ENCODE assay signal across 9 mouse cellular contexts in genomic region chr17:34170877-34171498, GRCm38 (mm10). TPM values are rescaled to one million over a fixed set of nuclear protein-coding genes. Genes with fewer than 3 reads are reported as not detected.
DNase-seq lines count a peak whose midpoint lies in the region; ATAC-seq and TF ChIP-seq lines count a peak whose summit lies in the region.
"Had no signal": no experiment of that assay in that cellular context is flagged by ENCODE, and none has a peak within 500 bp of the region (broad histone marks: within the 10 kb centered on the region; RNA-seq: fewer than 3 reads in every experiment).

No protein-coding gene starts in this region.

- H3K9ac ChIP-seq in MEL (ENCODE audit: control insufficient read depth, low read depth, low read length, poor library complexity, severe bottlenecking): peak overlapping the region; percentile 63
- no peak overlapping the region for H3K9ac ChIP-seq in liver, embryonic 14.5 days (replicated peaks)
- H3K9ac ChIP-seq: limb, embryonic 15.5 days had no signal

- H3K9me3 ChIP-seq in MEL (replicated peaks; ENCODE audit: insufficient read depth, low read length): no peaks in the 10 kb centered on the region
- no peaks in the 10 kb centered on the region for H3K9me3 ChIP-seq in liver, embryonic 14.5 days (ENCODE audit: control insufficient read depth, low read length)
- H3K9me3 ChIP-seq: limb, embryonic 15.5 days had no signal

- peak overlapping the region; percentile 28 for H3K4me2 ChIP-seq in liver, embryonic 14.5 days (ENCODE audit: low read depth)
- H3K4me2 ChIP-seq: limb, embryonic 15.5 days had no signal

- DNase-seq in A20 (ENCODE audit: low read depth, low spot score) (peak; percentile 97), MEL (ENCODE audit: low read depth, low spot score) (peak; percentile 95)
- DNase-seq in cerebellum, adult 18-20 months: peak; percentile 74 to 83
- DNase-seq in gastrocnemius, postnatal 10 days: peak; percentile 82
- DNase-seq in kidney, postnatal 25 days: peak; percentile 78 to 93
- peak; percentile 48 to 59 (median 49) for DNase-seq in liver, embryonic 14.5 days (ENCODE audit: low read depth in 3 of 3, low spot score in 3 of 3)
- peak; percentile 53 for DNase-seq in retina, adult 2 months (ENCODE audit: low read depth, low spot score)
- DNase-seq in thymus, postnatal 36 days: peak; percentile 81 to 89

- WGBS in liver, embryonic 14.5 days (ENCODE audit: insufficient replicate concordance): 11% methylated on average over 13 of the region's 13 CpGs

- H3K36me3 ChIP-seq in MEL (ENCODE audit: control insufficient read depth in 1 of 2, insufficient read depth in 2 of 2, low read length in 2 of 2): peaks cover 0 to 3% of the 10 kb centered on the region in 2 experiments; a peak in 2 of 4 replicates
- no peaks in the 10 kb centered on the region for H3K36me3 ChIP-seq in liver, embryonic 14.5 days (replicated peaks; ENCODE audit: control insufficient read depth, insufficient read depth, low read depth)
- H3K36me3 ChIP-seq: limb, embryonic 15.5 days had no signal

- 0 out of 4 replicates have a peak, but pooled peaks cover 0 to 3% of the 10 kb centered on the region in 2 experiments for H3K4me1 ChIP-seq in MEL (ENCODE audit: control insufficient read depth in 1 of 2, insufficient read depth in 2 of 2, low read length in 2 of 2)
- no peaks in the 10 kb centered on the region for H3K4me1 ChIP-seq in liver, embryonic 14.5 days (replicated peaks; ENCODE audit: control insufficient read depth in 2 of 2, insufficient read depth in 2 of 2, low read length in 1 of 2)
- H3K4me1 ChIP-seq: limb, embryonic 15.5 days had no signal

- peak in 1 of 2 experiments; percentile 66; a peak in 2 of 4 replicates for TF ChIP-seq POLR2A in MEL (IDR thresholded peaks at IDR 0.05; ENCODE audit: control insufficient read depth in 1 of 2, insufficient read depth in 1 of 2, low read depth in 1 of 2, low read length in 2 of 2, poor library complexity in 1 of 2)

- no peaks in the 10 kb centered on the region for H3K79me2 ChIP-seq in MEL (ENCODE audit: control insufficient read depth, insufficient read depth, low read length, poor library complexity)

- H3K27ac ChIP-seq in MEL (ENCODE audit: control insufficient read depth, low read depth, low read length): peak overlapping the region; percentile 83
- no peak overlapping the region for H3K27ac ChIP-seq in liver, embryonic 14.5 days
- H3K27ac ChIP-seq: limb, embryonic 15.5 days had no signal

- H3K4me3 ChIP-seq in MEL (ENCODE audit: control insufficient read depth in 1 of 2, insufficient read depth in 1 of 2, low read depth in 2 of 2, low read length in 2 of 2): peak overlapping the region; percentile 59 to 75
- no peak overlapping the region for H3K4me3 ChIP-seq in liver, embryonic 14.5 days (ENCODE audit: insufficient read depth in 1 of 2, low read depth in 2 of 2, low read length in 2 of 2)
- H3K4me3 ChIP-seq: limb, embryonic 15.5 days had no signal

- H3K27me3 ChIP-seq in MEL (ENCODE audit: control insufficient read depth in 1 of 2, insufficient read depth in 2 of 2, low read length in 2 of 2): no peaks in the 10 kb centered on the region
- H3K27me3 ChIP-seq in liver, embryonic 14.5 days (ENCODE audit: control insufficient read depth, insufficient read depth, low read length): no peaks in the 10 kb centered on the region

- peak; percentile 98 for TF ChIP-seq RAD21 in MEL (IDR thresholded peaks at IDR 0.05; ENCODE audit: low read depth, low read length)

- no peak for ATAC-seq in liver, embryonic 14.5 days (ENCODE audit: insufficient read depth)

- no peak for TF ChIP-seq EP300 in MEL (IDR thresholded peaks at IDR 0.05; ENCODE audit: low read depth in 1 of 2, low read length in 2 of 2)
- no peak for TF ChIP-seq EP300 in liver, embryonic 14.5 days (IDR thresholded peaks at IDR 0.05; ENCODE audit: low read depth)

- peak; percentile 82 to 97 (median 84) for TF ChIP-seq CTCF in MEL (IDR thresholded peaks at IDR 0.05 in 2 of 3, conservative IDR thresholded peaks at IDR 0.05 in 1 of 3; ENCODE audit: control insufficient read depth in 1 of 3, insufficient read depth in 1 of 3, low read depth in 2 of 3, low read length in 3 of 3, poor library complexity in 1 of 3, severe bottlenecking in 1 of 3)
- TF ChIP-seq CTCF in liver, embryonic 14.5 days (IDR thresholded peaks at IDR 0.05; ENCODE audit: low read depth): peak; percentile 90

TF ChIP-seq in MEL, 35 proteins besides CTCF, POLR2A, EP300 and RAD21 (continues in another document):
- peak; percentile 33; the same call in 1 of the 2 replicates for TF ChIP-seq ETS1 (IDR thresholded peaks at IDR 0.05; ENCODE audit: low read depth, low read length)
- 0 out of 2 replicates have a peak, but pooled peaks have one; percentile 15 for TF ChIP-seq TCF12 (IDR thresholded peaks at IDR 0.05; ENCODE audit: low read depth, low read length)
- TF ChIP-seq USF1 (IDR thresholded peaks at IDR 0.05; ENCODE audit: low read depth, low read length): no peak
- peak; percentile 68; the same call in 1 of the 2 replicates for TF ChIP-seq MAZ (IDR thresholded peaks at IDR 0.05; ENCODE audit: low read depth, low read length)
- TF ChIP-seq TAL1 (IDR thresholded peaks at IDR 0.05; ENCODE audit: low read length): no peak
- TF ChIP-seq E2F4 (IDR thresholded peaks at IDR 0.05; ENCODE audit: borderline replicate concordance, low read depth, low read length): no peak
- TF ChIP-seq NRF1 (IDR thresholded peaks at IDR 0.05; ENCODE audit: insufficient read depth, low read depth, low read length, poor library complexity, severe bottlenecking): 0 out of 2 replicates have a peak, but pooled peaks have one; percentile 25
- peak; percentile 53; the same call in 1 of the 2 replicates for TF ChIP-seq JUND (IDR thresholded peaks at IDR 0.05; ENCODE audit: low read depth, low read length)
- TF ChIP-seq MXI1 (IDR thresholded peaks at IDR 0.05; ENCODE audit: low read depth, low read length): peak; percentile 57
- peak; percentile 87 for TF ChIP-seq SIN3A (IDR thresholded peaks at IDR 0.05; ENCODE audit: low read length)
- 0 out of 2 replicates have a peak, but pooled peaks have one; percentile 35 for TF ChIP-seq ZNF384 (IDR thresholded peaks at IDR 0.05; ENCODE audit: low read depth, low read length)
- TF ChIP-seq NELFE (IDR thresholded peaks at IDR 0.05; ENCODE audit: low read depth, low read length): peak; percentile 30
- TF ChIP-seq TBP (IDR thresholded peaks at IDR 0.05; ENCODE audit: low read depth, low read length): peak; percentile 71
- TF ChIP-seq HCFC1 (IDR thresholded peaks at IDR 0.05; ENCODE audit: low read depth, low read length): peak; percentile 44
- TF ChIP-seq POLR2AphosphoS2 (IDR thresholded peaks at IDR 0.05; ENCODE audit: low read length): peak; percentile 40; the same call in 1 of the 2 replicates
- no peak for TF ChIP-seq MAFK (IDR thresholded peaks at IDR 0.05; ENCODE audit: borderline replicate concordance, low read depth, low read length)
- 0 out of 2 replicates have a peak, but pooled peaks have one; percentile 18 for TF ChIP-seq KAT2A (conservative IDR thresholded peaks at IDR 0.05; ENCODE audit: low read depth, low read length)
- TF ChIP-seq CHD1 (IDR thresholded peaks at IDR 0.05; ENCODE audit: low read depth, low read length): no peak
- no peak for TF ChIP-seq UBTF (IDR thresholded peaks at IDR 0.05; ENCODE audit: borderline replicate concordance, insufficient read depth, low read depth, low read length)
- TF ChIP-seq SMC3 (IDR thresholded peaks at IDR 0.05; ENCODE audit: low read depth, low read length): peak; percentile 95
- no peak; the same call in 1 of the 2 replicates for TF ChIP-seq MAX (IDR thresholded peaks at IDR 0.05; ENCODE audit: low read length)
- TF ChIP-seq GABPA (IDR thresholded peaks at IDR 0.05; ENCODE audit: low read depth, low read length): no peak

RNA-seq across cellular contexts. Expression of gene Tap1, which starts 16.4 kb away (rescaled TPM):
- 24.6 and 30.7 TPM in 2 replicates for total RNA-seq in MEL (2012; rRNA removed)
- polyA plus RNA-seq in MEL (2012; ENCODE audit: insufficient read depth in 1 of 2, insufficient read length in 2 of 2, low read depth in 1 of 2, low replicate concordance in 2 of 2, missing spikeins in 1 of 2): 10 to 100 TPM in 1 of 2 experiments, not detected in 1; 46.6 TPM
- total RNA-seq in gastrocnemius, postnatal 10 days (2021): 1 to 10 TPM; 2.6 to 3.8 TPM
- 1.9 TPM in 2 replicates for polyA plus RNA-seq in liver, embryonic 14.5 days (2012; rRNA removed)
- polyA plus RNA-seq in liver, embryonic 14.5 days (2014; fragmentation: Nextera tagmentation; extraction: Ambion mirVana): 2.0 and 2.5 TPM in 2 replicates

RNA-seq across cellular contexts. Expression of gene Psmb9, which starts 16.6 kb away (rescaled TPM):
- 23.3 and 24.9 TPM in 2 replicates for total RNA-seq in MEL (2012; rRNA removed)
- 10 to 100 TPM in 1 of 2 experiments, not detected in 1; 14.7 TPM for polyA plus RNA-seq in MEL (2012; ENCODE audit: insufficient read depth in 1 of 2, insufficient read length in 2 of 2, low read depth in 1 of 2, low replicate concordance in 2 of 2, missing spikeins in 1 of 2)
- total RNA-seq in gastrocnemius, postnatal 10 days (2021): 1 to 10 TPM; 1.6 to 1.7 TPM
- polyA plus RNA-seq in liver, embryonic 14.5 days (2012; rRNA removed): 3.8 and 5.8 TPM in 2 replicates
- 6.0 and 7.5 TPM in 2 replicates for polyA plus RNA-seq in liver, embryonic 14.5 days (2014; fragmentation: Nextera tagmentation; extraction: Ambion mirVana)

RNA-seq across cellular contexts. Expression of gene H2-DMb1, which starts 18.1 kb away (rescaled TPM):
- total RNA-seq in MEL (2012; rRNA removed): not detected in 2 replicates
- polyA plus RNA-seq in MEL (2012; ENCODE audit: insufficient read depth in 1 of 2, insufficient read length in 2 of 2, low read depth in 1 of 2, low replicate concordance in 2 of 2, missing spikeins in 1 of 2): under 1 TPM in 1 of 2 experiments, not detected in 1; 0.67 TPM
- total RNA-seq in gastrocnemius, postnatal 10 days (2021): 1 to 10 TPM; 1.4 to 1.8 TPM
- 1.2 TPM in 2 replicates for polyA plus RNA-seq in liver, embryonic 14.5 days (2012; rRNA removed)
- polyA plus RNA-seq in liver, embryonic 14.5 days (2014; fragmentation: Nextera tagmentation; extraction: Ambion mirVana): 0.79 and 0.86 TPM in 2 replicates

RNA-seq across cellular contexts. Expression of gene Psmb8, which starts 26.5 kb away (rescaled TPM):
- 129 and 144 TPM in 2 replicates for total RNA-seq in MEL (2012; rRNA removed)
- 100 to 1,000 TPM in 1 of 2 experiments, not detected in 1; 133 TPM for polyA plus RNA-seq in MEL (2012; ENCODE audit: insufficient read depth in 1 of 2, insufficient read length in 2 of 2, low read depth in 1 of 2, low replicate concordance in 2 of 2, missing spikeins in 1 of 2)
- 1 to 10 TPM; 4.5 to 5.1 TPM for total RNA-seq in gastrocnemius, postnatal 10 days (2021)
- polyA plus RNA-seq in liver, embryonic 14.5 days (2012; rRNA removed): 9.5 and 11.8 TPM in 2 replicates
- polyA plus RNA-seq in liver, embryonic 14.5 days (2014; fragmentation: Nextera tagmentation; extraction: Ambion mirVana): 18.8 and 21.7 TPM in 2 replicates

RNA-seq across cellular contexts. Expression of gene H2-DMb2, which starts 27.9 kb away (rescaled TPM):
- total RNA-seq in MEL (2012; rRNA removed): 0.77 and 0.82 TPM in 2 replicates
- polyA plus RNA-seq in MEL (2012; ENCODE audit: insufficient read depth in 1 of 2, insufficient read length in 2 of 2, low read depth in 1 of 2, low replicate concordance in 2 of 2, missing spikeins in 1 of 2): 1 to 10 TPM in 1 of 2 experiments, not detected in 1; 1.5 TPM
- under 1 TPM; 0.25 to 0.61 TPM for total RNA-seq in gastrocnemius, postnatal 10 days (2021)
- 0.40 and 0.58 TPM in 2 replicates for polyA plus RNA-seq in liver, embryonic 14.5 days (2012; rRNA removed)
- 0.13 and 0.33 TPM in 2 replicates for polyA plus RNA-seq in liver, embryonic 14.5 days (2014; fragmentation: Nextera tagmentation; extraction: Ambion mirVana)

Comparison
In these comparisons a context has a peak if more than half of its experiments do, and no peak if none do; other contexts are left out.
1. H3K4me3 ChIP-seq: peak in MEL (2 of 2); none in liver, embryonic 14.5 days (0 of 2).
2. Peak in every context shown above with its lines, with median percentiles within 50 percentile points of each other: DNase-seq.